Mouse (Mus musculus) CH12.LX (cell line): ENCODE results near the gene Slc25a44.

Experiments
- BHLHE40 ChIP-seq: IDR thresholded peaks from 2 replicates; pipeline ENCODE4 v1.6.1; 2011; ENCODE audit warnings: mild to moderate bottlenecking, low read depth, low read length, improper control_type of control experiment
- CTCF ChIP-seq, 2 experiments: IDR thresholded peaks in 1 of 2; conservative IDR thresholded peaks in 1 of 2; 2 replicates each; pipeline ENCODE4 v1.5.1; 2011 to 2012; ENCODE audit warnings: low read depth in 2 of 2, low read length in 2 of 2, improper control_type of control experiment in 1 of 2, inconsistent platforms in 1 of 2, mild to moderate bottlenecking in 1 of 2, moderate library complexity in 1 of 2
- ETS1 ChIP-seq: conservative IDR thresholded peaks from 2 replicates; pipeline ENCODE4 v1.6.1; 2012; ENCODE audit warnings: low read depth, mild to moderate bottlenecking, inconsistent platforms, low read length, improper control_type of control experiment, moderate library complexity
- MEF2A ChIP-seq: IDR thresholded peaks from 2 replicates; pipeline ENCODE4 v1.6.1; 2014; ENCODE audit warnings: low read depth, mild to moderate bottlenecking, inconsistent platforms, low read length, improper control_type of control experiment, borderline replicate concordance
- NELFE ChIP-seq: IDR thresholded peaks from 2 replicates; pipeline ENCODE4 v1.6.1; 2011; ENCODE audit warnings: low read depth, low read length, improper control_type of control experiment
- RAD21 ChIP-seq: IDR thresholded peaks from 2 replicates; pipeline ENCODE4 v1.6.1; 2011; ENCODE audit warnings: low read depth, mild to moderate bottlenecking, low read length, improper control_type of control experiment, moderate library complexity
- SIN3A ChIP-seq: IDR thresholded peaks from 2 replicates; pipeline ENCODE4 v1.6.1; 2012; ENCODE audit warnings: low read length, improper control_type of control experiment, inconsistent platforms
- USF1 ChIP-seq: IDR thresholded peaks from 2 replicates; pipeline ENCODE4 v1.6.1; 2014; ENCODE audit warnings: low read depth, mild to moderate bottlenecking, inconsistent platforms, low read length, improper control_type of control experiment

DNA sequence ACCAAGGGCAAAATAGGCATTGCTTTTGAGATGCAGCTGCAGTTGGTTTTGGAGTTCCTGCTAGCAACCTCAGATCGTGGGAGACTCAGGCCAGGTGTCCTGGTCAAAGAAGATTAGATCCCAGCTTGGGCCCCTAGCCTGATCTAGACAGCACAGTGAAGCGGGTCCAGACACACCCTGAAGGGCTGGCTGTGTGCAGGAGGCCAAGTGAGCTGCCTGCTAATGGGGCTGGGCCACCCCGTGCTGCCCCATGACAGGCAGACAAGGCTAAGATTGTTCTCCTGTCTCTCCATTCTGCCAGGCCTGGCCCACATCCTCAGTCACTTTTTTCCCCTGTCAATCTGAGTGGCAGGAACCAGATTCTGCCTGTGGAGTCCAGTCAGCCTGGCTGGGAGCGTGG lies 61.2 kb downstream of the Slc25a44 start:
- TF ChIP-seq CTCF (conservative IDR thresholded peaks at IDR 0.05 in 1 of 2, IDR thresholded peaks at IDR 0.05 in 1 of 2; ENCODE audit: low read depth in 2 of 2, low read length in 2 of 2) = no peak
- TF ChIP-seq USF1 = no peak
- no peak for TF ChIP-seq MEF2A
- TF ChIP-seq BHLHE40 = no peak
- TF ChIP-seq SIN3A = no peak
- no peak for TF ChIP-seq RAD21
- no peak for TF ChIP-seq NELFE
- TF ChIP-seq ETS1 = no peak
